Mouse (Mus musculus) NIH3T3 (cell line): Measurements from ENCODE around the gene Tekt3.
A peak's percentile ranks its signal among the peaks of the same experiment; 100 is the strongest.

Experiments used
- DNase-seq: peaks from one replicate; pipeline ENCODE4 v3.0.0-alpha.2; 2012; ENCODE audit warnings: low read depth

The Tekt3 gene

DNA sequence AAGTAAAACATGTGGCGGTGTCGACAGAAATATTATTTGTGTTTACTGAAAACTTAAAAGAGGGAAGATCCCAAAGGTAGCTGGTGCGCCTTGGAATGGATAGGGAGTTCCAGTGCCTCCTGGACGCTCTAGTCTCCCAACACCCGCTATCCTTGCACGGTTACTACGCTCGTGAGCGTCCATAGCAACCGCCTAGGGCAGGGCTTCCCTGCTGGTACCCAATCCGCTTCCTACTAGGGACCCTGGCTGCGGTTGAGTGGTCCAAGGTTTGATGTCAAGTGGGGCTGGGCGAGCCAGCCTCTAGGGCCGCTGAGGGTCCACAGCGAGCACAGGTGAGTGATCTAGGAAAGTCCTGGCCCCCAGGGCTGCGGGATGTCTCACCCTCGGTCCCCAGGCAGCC is at the start of gene Tekt3:
Gene Tekt3, plus strand, starts transcription at position 209 of the 400 bp plus-strand sequence.
- DNase-seq, result no peak

DNA sequence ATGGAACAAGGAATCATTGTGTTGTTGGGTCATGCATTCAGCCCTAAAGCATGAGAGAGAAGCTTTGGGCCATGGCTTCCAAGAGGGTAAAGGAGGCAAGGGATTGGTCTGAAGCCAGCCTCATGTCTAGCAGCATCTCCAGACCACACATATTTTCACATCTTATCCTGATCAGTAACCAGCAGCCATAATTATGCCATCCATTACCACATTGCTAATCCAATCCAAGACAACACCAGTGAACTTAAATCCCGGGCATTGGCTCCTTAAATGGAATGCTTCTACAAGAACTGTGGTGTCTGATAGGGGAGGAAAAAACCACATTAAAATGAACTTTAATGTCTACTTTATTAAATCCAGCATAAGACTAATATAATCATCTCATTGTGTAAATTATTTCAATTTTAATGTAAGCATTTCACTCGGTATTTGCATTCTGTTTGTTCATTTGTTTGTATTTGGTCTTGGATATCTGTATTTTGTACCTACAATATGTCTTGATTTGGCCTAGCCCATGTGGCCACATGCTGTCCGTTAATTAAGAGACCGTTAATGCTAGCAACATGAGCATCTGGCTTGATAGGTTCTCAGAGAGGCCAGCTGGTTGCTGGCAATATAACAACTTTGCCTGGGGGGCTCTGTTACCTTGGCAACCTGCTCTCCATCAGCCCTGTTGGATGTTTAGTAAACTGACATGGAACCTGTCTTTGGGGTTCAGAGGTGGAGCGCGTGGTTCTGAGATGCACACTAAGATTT is 43.9 kb upstream of the Tekt3 start:
- DNase-seq, result no peak

DNA sequence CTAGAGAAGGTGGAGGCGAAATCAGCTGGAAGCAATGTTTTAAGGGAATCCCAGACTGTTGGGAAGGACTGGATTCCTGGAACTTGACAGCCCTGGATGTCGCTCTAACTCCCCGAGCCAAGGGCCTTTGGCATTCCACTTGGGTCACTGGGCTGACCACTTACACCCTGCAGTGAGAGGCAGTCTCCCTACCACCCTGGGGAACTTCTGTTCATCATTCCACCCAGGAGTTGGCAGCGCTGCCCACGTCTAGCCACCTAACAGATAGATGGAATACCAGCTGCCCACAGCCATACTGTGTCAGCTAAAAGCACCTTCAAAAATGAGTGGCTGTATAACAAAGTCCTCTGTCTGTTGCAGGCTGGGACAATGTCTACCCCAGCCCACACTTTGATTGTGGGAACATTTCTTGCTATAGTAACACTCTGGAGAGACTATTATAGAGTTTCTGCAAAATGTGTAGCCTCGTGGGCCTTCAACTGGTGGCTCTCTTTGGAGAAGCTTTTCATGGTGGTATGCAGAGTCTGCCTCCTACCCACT is 43.3 kb upstream of the Tekt3 start:
- DNase-seq, result no peak

DNA sequence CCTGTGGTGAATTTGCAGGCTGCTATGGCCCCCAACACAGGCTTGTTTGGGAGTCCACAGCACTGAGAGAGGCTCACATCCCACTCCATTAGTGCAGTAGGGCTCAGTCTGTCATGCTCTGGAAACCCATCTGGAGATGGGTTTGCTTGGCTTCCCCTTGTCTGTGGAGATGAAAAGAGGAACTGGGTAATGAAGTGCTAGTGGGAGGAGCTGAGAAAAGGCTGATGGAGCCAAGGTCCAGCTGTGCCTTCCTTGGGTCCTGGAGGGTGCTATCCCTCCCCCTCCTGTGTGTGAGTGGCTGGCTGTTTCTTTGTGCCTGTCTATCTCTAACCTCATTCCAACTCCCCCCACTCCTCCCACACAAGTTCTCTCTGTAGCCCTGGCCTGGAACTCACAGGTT is 40.8 kb upstream of the Tekt3 start:
- DNase-seq, result no peak

DNA sequence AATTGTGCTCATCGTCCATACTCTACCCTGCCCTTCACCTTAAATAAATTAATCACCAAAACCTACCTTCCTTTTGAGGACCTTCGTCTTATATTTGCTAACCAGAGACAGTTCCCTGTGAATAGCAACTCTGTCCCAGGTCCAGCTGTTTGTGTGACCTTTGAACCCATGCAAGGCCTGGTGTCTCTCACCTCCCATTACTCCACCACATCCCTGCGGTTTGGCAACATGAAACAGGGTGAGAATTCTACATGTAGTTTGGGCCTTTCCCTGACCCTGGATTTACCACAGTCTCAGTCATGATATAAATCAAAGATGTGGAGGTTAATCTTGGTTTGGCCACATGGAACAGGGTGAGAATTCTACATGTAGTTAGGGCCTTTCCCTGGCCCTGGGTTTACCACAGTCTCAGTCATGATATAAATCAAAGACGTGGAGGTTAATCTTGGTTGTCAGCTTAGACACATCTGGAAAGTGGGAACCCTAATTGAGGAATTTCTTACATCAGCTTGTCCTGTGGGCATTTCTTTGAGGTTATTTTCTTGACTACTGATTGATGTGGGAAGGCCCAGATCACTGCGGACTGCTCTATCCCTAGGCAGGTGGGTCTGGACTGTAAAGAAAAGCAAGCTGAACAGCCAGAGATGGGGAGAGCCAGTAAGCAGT is 40.2 kb upstream of the Tekt3 start:
- peak; percentile 60 for DNase-seq

DNA sequence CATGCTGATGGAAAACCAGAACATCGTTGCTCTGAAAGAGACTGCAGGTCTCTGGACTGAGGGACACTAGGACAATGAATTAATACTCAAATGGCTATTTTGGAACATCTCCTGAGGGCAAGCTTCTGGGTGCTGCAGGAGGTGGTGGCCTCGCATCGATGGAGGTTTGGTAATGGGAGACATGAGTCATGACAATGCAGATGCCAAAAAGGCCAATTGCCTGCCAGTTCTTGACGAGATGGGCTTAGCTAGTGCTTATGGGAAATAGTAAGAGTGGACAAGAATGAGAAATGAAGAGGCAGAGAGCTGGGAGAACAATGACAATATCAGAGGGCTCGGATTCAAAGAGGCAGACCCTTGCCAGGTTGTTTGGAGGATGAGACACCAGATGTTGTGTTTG is 38.0 kb upstream of the Tekt3 start:
- peak; percentile 74 for DNase-seq

DNA sequence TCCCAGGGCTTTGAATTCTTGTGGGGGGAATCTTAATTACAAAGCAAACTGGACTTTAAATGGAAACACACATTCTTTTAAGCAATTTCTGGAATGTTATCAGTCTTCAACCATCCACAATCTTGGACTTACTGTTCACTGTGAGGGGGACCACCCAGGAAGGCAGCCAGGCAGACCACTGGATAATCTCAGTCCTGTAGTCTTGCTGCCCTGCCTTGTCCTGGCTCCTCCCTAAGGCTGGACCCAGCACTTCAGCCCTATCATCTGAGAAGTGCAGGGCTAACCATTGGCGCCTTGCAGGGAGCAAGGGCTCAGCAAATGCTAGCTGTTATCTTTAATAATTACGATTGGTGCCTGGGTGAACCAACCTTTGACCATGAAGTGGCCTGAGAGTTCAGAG is 37.3 kb upstream of the Tekt3 start:
- DNase-seq, result no peak

DNA sequence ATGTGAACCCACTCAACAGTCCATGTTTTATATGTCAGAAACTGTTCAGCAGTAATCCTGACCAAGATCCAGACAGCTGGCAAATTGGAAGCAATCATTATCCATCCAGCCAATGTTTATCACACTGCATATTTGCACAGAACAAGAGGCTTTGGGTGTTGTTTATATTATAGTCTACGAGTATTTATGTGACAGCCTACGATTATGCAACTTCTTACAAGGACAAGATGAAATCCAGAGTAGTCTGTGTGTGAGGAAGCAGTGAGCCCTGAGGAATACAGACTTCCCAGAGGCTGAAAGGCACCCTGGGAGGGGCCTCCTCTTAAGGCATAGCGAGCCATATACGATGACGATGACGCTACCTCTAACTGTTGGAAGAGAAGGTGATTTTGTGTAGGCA is 36.0 kb upstream of the Tekt3 start:
- DNase-seq, result peak; percentile 38

DNA sequence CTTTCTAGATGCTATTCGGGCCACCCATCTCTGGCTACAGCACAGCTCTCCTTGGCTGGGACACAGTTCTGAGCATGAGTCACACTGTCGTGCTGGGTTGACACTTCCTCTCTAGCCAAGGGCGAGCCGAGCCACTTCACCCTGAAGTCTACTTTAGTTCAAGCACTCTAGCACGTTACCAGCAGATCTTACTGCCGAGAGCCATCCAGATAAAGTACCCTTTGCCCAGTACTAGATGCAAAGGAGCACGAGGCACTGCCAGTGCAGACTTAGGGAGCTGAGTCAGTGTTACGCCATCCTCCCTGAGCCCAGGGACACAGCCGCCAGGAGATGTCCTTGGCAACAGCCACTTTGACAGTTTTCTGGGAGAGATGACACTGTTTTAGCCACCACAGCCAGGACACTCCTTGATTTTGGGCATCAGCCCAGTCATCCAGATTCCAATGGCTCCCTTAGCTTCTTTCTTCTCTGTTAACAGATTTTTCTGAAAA is 34.8 kb upstream of the Tekt3 start:
- DNase-seq, result no peak

DNA sequence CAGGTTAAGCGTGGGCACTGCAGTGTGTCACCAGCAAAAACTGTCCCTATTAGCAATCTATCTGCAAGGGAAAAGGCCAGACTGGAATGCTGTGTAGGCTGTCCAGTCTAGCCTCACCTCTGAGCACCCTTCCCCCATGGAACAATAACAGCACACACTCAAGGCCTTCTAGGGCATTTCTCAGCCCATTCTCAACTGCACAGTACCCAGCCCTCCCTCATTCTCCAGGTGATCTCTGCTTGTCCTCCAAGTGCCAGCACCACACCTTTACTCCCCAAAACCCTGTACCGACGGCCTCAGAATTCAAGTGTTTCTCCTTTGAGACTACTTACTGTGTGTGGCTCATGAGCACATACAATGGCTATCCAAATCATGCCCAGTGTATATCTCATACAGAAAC is 33.3 kb upstream of the Tekt3 start:
- DNase-seq, result no peak

DNA sequence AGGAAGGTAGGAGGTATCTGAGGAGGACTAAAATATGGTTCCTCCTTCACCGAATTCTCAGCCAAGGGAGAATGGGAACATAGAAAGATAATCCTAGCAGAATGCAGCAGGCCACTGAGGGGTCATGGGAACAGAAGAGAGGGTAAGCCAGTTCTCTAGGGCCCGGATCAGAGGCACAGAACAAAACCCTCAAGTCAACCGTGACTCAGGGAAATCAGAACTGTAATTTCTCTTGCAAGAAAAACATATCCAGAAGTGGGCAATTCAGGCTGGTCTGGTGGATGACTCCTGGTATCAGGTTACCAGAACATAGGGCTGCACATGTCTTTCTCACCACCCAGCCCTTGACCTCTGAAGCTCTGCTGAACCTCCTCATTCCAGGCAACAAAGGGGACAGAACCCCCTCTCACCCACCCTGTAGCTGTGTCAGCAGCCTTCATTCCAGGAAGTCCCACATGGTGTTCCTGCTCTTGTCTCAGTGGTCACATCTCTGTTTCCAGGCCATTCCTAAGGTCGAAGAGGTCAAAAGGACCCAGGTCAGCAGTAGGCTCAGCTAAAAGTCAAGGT is 32.2 kb upstream of the Tekt3 start:
- DNase-seq, result no peak

DNA sequence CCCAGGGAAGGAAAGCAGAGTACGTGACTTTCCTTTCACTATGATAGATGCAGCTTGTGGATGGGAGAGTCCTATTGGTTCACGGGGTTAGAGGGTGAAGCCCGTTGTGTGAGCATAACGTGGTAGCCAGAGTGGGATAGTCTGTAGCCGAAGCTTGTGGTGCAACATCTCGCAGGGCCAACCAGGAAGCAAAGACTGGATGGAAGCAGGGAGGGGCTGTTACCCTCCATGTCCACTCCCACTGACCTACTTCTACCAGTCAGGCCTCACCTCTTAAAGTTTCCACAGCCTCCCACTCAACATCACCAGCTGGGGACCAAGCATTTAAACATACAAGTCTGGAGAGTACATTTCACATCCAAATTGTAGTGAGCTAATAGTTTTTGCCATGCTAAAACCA is 31.7 kb upstream of the Tekt3 start:
- no peak for DNase-seq

DNA sequence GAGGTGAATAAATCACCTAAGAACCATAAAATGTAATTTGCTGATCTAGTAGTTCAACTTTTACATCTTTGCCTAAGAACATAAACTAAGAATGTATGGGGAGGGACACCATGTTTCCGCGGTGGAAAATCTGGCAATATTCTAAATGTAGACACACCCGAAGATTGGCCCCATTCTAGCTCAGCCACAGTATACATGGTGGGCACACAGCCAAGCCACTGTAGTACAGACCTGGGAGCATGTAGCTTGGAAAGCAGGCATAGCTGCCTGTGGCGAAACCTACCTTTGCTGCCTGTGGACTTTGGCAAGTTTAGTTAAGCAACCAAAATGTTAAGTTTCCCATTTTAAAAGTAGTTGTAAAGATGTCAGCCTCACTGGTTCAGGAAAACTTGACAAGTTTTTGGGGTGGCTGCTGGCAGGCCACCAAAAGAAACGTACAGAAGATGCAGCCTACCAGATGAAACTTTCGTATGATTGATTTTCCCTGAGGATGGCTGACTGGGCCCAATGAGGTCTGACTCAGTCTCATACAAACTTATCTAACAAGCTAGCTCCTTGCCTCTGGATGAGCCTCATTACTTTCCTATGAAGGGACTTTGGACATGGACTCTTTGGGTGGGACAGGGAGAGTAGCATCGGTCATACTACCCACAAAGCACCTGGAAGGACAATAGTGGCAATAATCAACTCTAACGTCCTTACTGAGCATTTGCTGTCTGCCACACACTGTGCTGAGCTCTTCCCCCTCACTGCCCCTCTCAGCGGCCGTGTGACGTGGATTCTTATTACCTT is 25.8 kb upstream of the Tekt3 start:
- peak; percentile 47 for DNase-seq

DNA sequence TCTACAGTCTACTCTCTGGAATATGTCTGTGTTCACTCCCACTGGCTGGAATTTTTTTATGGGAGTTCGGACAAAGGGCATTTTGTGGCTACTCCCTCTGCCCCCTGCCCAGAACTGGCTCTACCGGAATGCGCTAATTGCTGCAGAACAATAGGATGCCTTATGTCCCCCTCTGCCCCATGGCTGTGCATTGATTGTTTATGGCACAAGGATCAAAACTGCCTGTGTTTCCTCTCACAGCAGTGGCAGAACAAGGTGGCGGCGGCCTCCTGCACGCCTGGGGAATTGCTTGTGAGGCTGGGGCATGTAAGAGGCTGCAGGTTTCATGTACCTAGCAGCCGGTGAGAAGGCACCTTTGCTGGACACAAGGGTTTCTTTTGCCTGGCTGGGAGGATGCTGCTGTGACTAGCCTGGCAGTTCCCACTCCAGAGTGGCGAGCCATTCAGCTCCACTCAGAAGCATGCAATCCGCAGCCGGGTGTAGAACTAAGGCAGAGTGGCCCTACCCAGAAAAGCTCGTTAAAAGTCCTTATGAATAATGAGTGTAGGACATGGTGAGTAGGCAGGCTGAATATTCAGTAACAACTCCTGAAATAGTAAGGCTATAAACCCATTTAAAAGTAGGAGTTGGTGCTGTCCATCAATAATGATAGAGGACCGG is 21.3 kb upstream of the Tekt3 start:
- DNase-seq, result no peak

DNA sequence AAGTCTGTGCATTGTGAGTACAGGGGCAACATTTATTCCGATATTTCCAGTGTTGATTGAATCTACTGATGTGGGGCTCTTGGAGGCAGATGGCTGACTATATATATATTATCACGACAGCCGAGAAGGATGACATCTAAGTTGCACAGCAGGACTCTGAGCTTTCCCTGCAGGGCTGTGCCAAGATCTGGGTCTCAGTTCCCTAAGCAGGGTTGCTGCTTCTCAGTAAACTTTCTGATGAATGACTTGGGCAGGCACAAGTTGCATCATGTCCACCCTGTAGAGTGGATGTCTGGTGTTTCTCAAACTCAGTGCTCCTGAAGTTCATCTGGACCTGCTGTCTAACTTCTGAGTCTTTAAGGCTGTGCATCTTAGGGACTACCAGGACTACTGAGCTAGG is 15.7 kb upstream of the Tekt3 start:
- DNase-seq, result no peak

DNA sequence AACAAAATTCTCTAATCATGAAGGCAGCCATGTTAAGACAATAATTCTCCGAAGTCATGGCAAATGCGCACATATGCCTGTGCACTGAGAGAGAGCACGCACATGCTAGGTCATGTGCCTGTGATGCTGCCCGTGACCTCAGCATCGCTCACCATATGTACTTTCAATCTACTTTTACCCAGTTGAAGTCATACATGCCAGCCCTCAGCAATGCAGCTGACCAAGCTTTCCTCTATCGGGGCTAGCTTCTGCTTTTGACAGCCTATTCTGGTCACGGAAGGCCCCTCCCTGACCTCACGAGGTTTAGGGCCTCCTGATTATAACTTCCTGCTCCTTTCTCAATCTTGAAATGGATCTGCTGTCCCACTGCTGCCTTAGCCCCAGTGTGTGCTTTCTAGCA is 15.1 kb upstream of the Tekt3 start:
- no peak for DNase-seq

DNA sequence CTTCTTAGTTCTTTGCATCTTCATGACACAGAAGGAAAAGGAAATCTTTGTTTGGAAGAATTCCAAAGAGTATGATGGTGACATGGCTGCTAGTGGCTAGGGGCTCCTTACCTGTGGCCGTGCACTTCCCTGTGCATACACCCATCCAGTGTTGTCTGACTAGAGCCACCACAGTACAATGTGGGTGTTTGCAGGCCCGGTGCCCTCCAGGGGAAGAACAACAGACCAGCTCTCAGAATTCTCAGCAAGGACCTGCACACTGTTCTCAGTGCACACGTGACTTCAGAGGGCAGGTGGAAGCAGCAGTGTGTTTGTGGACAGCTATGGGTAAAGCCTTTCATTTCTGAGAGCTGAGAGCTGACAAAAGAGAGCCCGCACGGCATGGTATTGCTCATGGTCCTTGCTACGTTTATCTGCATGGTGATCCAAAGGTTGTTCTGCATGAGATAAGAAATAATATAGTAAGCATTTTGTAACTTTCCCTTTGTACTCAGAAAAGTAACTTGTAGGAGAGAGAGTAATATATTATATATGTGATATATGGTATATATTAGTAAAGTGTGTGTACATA is 11.0 kb upstream of the Tekt3 start:
- DNase-seq, result no peak

DNA sequence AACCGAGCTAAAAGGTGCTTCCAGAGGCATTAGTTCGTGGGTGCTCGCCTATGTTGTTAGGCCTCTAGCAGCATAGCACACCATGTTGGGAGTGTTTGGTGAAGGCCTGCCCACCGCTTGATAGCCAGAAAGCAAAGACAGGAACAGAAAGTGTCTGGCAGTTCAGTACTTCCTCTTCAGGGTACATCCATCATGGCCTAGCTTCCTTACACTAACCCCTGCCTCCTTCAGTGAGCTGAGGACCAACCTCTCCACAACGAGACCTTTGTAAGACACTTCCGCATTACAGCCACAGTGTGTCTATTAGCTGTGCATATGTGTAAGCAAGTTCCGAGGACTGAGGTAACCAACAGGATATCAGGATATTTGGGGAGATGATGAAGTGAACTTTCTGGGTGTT is 10.4 kb upstream of the Tekt3 start:
- no peak for DNase-seq

DNA sequence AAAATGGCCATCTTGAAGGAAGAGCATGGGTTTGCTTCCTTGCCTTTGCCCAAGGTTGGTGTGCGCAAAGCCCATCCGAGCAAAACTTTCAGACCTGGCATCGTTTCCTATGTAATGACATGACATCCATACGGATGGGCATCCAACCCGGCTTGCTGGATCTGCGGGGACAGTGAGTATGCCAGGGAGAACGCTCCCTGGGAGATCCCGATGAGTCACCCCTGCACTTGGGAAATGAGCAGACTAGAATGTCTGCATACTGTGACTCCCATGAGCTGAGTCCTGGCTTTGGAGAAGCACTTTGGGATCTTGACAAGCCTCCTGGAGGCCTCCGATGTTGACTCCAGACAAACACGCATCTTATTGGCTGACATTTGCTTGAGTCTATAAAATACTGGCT is 9.5 kb upstream of the Tekt3 start:
- DNase-seq, result peak; percentile 63

DNA sequence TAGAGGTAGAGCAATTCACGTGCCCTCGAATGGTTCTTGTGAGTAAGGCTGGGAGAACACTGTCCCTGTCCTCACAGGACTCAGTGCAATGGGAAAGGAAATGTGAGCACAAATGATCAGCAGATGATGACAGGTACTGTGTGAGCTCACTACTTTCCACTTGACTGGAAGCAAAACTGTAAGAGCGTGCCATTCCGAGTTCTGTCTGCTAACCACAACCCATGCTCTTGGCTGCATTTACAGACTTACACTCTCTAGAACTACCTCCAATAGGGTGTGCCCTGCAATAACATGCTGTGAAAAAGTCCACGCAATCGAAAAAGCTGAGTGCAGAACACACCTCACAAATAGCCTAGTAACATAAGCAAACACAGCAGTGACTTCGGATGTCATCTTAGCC is 5.9 kb upstream of the Tekt3 start:
- DNase-seq, result no peak

DNA sequence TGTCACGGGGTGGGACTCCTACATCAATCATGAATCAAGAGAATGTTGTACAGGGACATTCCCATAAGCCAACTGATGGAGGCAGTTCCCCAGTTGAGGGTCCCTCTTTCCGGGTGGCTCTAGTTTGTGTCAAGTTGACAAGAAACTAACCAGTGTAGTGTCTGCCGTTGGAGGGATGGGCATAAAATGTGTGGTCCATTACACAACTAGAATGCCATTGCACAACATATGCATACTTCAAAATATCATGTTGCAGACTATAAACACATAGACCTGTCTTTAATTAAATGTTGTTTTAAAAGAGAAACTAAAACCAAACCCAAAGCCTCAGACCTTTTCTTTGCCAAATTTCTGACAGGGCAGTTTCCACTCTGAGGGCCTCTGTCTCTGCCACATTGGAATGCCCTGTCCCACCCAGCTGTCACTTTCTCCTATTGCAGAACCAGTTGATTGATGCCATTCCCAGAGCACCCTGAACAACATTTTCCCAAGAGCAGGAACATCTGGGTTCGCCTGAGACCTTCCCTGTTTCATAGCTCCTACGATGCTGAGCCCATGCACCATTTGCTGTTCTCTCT is 3.0 kb upstream of the Tekt3 start:
- peak; percentile 69 for DNase-seq
